Mouse (Mus musculus): ENCODE data around the gene Fam69a. TPM values are rescaled to one million over a fixed set of nuclear protein-coding genes. Genes with fewer than 3 reads are reported as not detected.

Fam69a gene
- polyA plus RNA-seq, 1 experiment from 2014 or later = 25.5 TPM

Other genes with a start within 250 kb of the Fam69a start
- gene Ube2d2b, start 157.0 kb downstream of the Fam69a start, polyA plus RNA-seq (2015; fragmentation: Nextera tagmentation; extraction: Ambion mirVana) = 0.15 and 0.24 TPM in 2 replicates
- 46.5 and 51.7 TPM in 2 replicates for gene Evi5, start 112.0 kb downstream of the Fam69a start, polyA plus RNA-seq (2015; fragmentation: Nextera tagmentation; extraction: Ambion mirVana)
- 76.0 and 78.1 TPM in 2 replicates for gene Rpl5, start 86.6 kb downstream of the Fam69a start, polyA plus RNA-seq (2015; fragmentation: Nextera tagmentation; extraction: Ambion mirVana)
- gene Mtf2, start 78.6 kb upstream of the Fam69a start, polyA plus RNA-seq (2015; fragmentation: Nextera tagmentation; extraction: Ambion mirVana) = 143 and 160 TPM in 2 replicates
- gene Tmed5, start 145.5 kb upstream of the Fam69a start, polyA plus RNA-seq (2015; fragmentation: Nextera tagmentation; extraction: Ambion mirVana) = 27.4 and 28.0 TPM in 2 replicates
- gene Ccdc18, start 145.8 kb upstream of the Fam69a start, polyA plus RNA-seq (2015; fragmentation: Nextera tagmentation; extraction: Ambion mirVana) = 9.1 and 11.4 TPM in 2 replicates